Mouse (Mus musculus) liver, postnatal 0 days (tissue): Measurements from ENCODE around the gene Cib1. TPM values are rescaled to one million over a fixed set of nuclear protein-coding genes. Genes with fewer than 3 reads are reported as not detected.
A peak's percentile ranks its signal among the peaks of the same experiment; 100 is the strongest.

Experiments
- ATAC-seq: fragments of 200-750 bp; cut with Nextera tagmentation; 2 replicates; pipeline ENCODE4 v1.8.0; 2017; ENCODE audit warnings: mild to moderate bottlenecking, moderate library complexity
- DNase-seq: peaks from one replicate; pipeline ENCODE4 v3.0.0-alpha.2; 2016
- H3K27ac ChIP-seq: fragments of 300-500 bp; sonication (generic); 2 replicates; pipeline ENCODE4 v1.5.1; 2014; ENCODE audit warnings: antibody characterized with exemption, moderate library complexity, mild to moderate bottlenecking, low read depth
- H3K27me3 ChIP-seq: fragments of 300-500 bp; sonication (generic); 2 replicates; pipeline ENCODE4 v1.6.1; 2014; ENCODE audit warnings: low read length, control low read depth, mixed read lengths; ENCODE audit not compliant: insufficient read depth
- H3K36me3 ChIP-seq: fragments of 300-500 bp; sonication (generic); replicated peaks from 2 replicates; pipeline ENCODE4 v1.6.1; 2014; ENCODE audit warnings: mild to moderate bottlenecking, control low read depth, low read length, moderate library complexity, mixed read lengths; ENCODE audit not compliant: insufficient read depth
- H3K4me1 ChIP-seq: fragments of 300-500 bp; sonication (generic); 2 replicates; pipeline ENCODE4 v1.6.1; 2014; ENCODE audit warnings: antibody characterized with exemption, mild to moderate bottlenecking, control low read depth; ENCODE audit not compliant: insufficient read depth
- H3K4me2 ChIP-seq: fragments of 300-500 bp; sonication (generic); 2 replicates; pipeline ENCODE4 v1.6.1; 2014; ENCODE audit warnings: low read depth, mild to moderate bottlenecking, low read length, moderate library complexity, mixed read lengths
- H3K4me3 ChIP-seq: fragments of 300-500 bp; sonication (generic); 2 replicates; pipeline ENCODE4 v1.5.1; 2014; ENCODE audit warnings: low read depth, low read length
- H3K9ac ChIP-seq: fragments of 300-500 bp; sonication (generic); replicated peaks from 2 replicates; pipeline ENCODE4 v1.6.1; 2014; ENCODE audit warnings: mild to moderate bottlenecking, moderate library complexity
- H3K9me3 ChIP-seq: fragments of 300-500 bp; sonication (generic); 2 replicates; pipeline ENCODE4 v1.6.1; 2016; ENCODE audit warnings: mild to moderate bottlenecking, control low read depth, low read length, mixed read lengths
- CTCF ChIP-seq: sonication (generic); IDR thresholded peaks from 2 replicates; pipeline ENCODE4 v1.5.1; 2016; ENCODE audit warnings: antibody characterized with exemption, low read depth
- EP300 ChIP-seq: IDR thresholded peaks from 2 replicates; pipeline ENCODE4 v1.6.1; 2016; ENCODE audit warnings: antibody characterized with exemption, low read depth, mild to moderate bottlenecking
- WGBS: fragments of 180-500 bp; shearing (Covaris S2); extraction: QIAGEN DNeasy Blood & Tissue Kit; methylation state at CpG from one replicate; pipeline ENCODE4 v1.1.7; 2014; ENCODE audit not compliant: insufficient replicate concordance; 5-methylcytosine and 5-hydroxymethylcytosine counted together
- polyA plus RNA-seq: library from polyadenylated mRNA; unstranded; fragments of >200 nt; fragmentation: Nextera tagmentation; extraction: Ambion mirVana; gene quantifications from 2 replicates; pipeline ENCODE4 v1.2.1, GENCODE M21; 2015

Gene Cib1
- polyA plus RNA-seq, 1 experiment from 2014 or later: 89.2 TPM

GRCm38 (mm10) chr7:80257706-80258105 lies 25.1 kb upstream of the Cib1 start:
- TF ChIP-seq CTCF: no peak
- no peak for TF ChIP-seq EP300
- H3K4me3 ChIP-seq: no peak overlapping the region
- H3K9ac ChIP-seq: no peak overlapping the region
- H3K27me3 ChIP-seq: no peaks in the 10 kb centered on the region
- no peak overlapping the region for H3K27ac ChIP-seq
- H3K4me1 ChIP-seq: peaks cover 18% of the 10 kb centered on the region
- H3K36me3 ChIP-seq: no peaks in the 10 kb centered on the region
- WGBS: 59% methylated on average over 2 of the region's 2 CpGs
- no peaks in the 10 kb centered on the region for H3K9me3 ChIP-seq
- DNase-seq (no peak), ATAC-seq (no peak)
- no peak overlapping the region for H3K4me2 ChIP-seq

GRCm38 (mm10) chr7:80255981-80256380 lies 23.4 kb upstream of the Cib1 start:
- H3K36me3 ChIP-seq: no peaks in the 10 kb centered on the region
- no peak overlapping the region for H3K4me2 ChIP-seq
- no peak for ATAC-seq
- H3K9ac ChIP-seq: no peak overlapping the region
- no peaks in the 10 kb centered on the region for H3K27me3 ChIP-seq
- DNase-seq: no peak
- H3K9me3 ChIP-seq: no peaks in the 10 kb centered on the region
- peaks cover 8% of the 10 kb centered on the region for H3K4me1 ChIP-seq
- H3K4me3 ChIP-seq: no peak overlapping the region
- no peak overlapping the region for H3K27ac ChIP-seq
- WGBS: 68% methylated on average over 2 of the region's 2 CpGs
- TF ChIP-seq EP300 (no peak), CTCF (peak; percentile 54)

GRCm38 (mm10) chr7:80252886-80253285 lies 20.3 kb upstream of the Cib1 start:
- 60% methylated on average over 11 of the region's 11 CpGs for WGBS
- no peaks in the 10 kb centered on the region for H3K4me1 ChIP-seq
- no peak for ATAC-seq
- no peaks in the 10 kb centered on the region for H3K36me3 ChIP-seq
- H3K9ac ChIP-seq: no peak overlapping the region
- DNase-seq: no peak
- no peak overlapping the region for H3K27ac ChIP-seq
- no peak for TF ChIP-seq EP300
- TF ChIP-seq CTCF: no peak
- H3K27me3 ChIP-seq: no peaks in the 10 kb centered on the region
- H3K9me3 ChIP-seq: no peaks in the 10 kb centered on the region
- H3K4me2 ChIP-seq: no peak overlapping the region
- no peak overlapping the region for H3K4me3 ChIP-seq

GRCm38 (mm10) chr7:80252437-80252836 lies 19.8 kb upstream of the Cib1 start:
- Histone ChIP-seq H3K4me2 (no peak overlapping the region), H3K4me1 (no peaks in the 10 kb centered on the region), H3K36me3 (no peaks in the 10 kb centered on the region), H3K27me3 (no peaks in the 10 kb centered on the region), H3K4me3 (no peak overlapping the region), H3K9me3 (no peaks in the 10 kb centered on the region), H3K9ac (no peak overlapping the region), H3K27ac (no peak overlapping the region)
- ATAC-seq (no peak), DNase-seq (no peak)
- TF ChIP-seq EP300 (no peak), CTCF (no peak)
- 83% methylated on average over 7 of the region's 7 CpGs for WGBS

- Histone ChIP-seq H3K27ac (no peak overlapping the region), H3K9ac (peak overlapping the region; percentile 73), H3K9me3 (no peaks in the 10 kb centered on the region), H3K4me2 (peak overlapping the region; percentile 93), H3K36me3 (no peaks in the 10 kb centered on the region), H3K4me3 (peak overlapping the region; percentile 80), H3K4me1 (peaks cover 11% of the 10 kb centered on the region), H3K27me3 (no peaks in the 10 kb centered on the region)
- TF ChIP-seq EP300: no peak
- 27% methylated on average over 7 of the region's 7 CpGs for WGBS
- DNase-seq (no peak), ATAC-seq (no peak)
These were observed 14.2 kb upstream of the Cib1 start for GRCm38 (mm10) chr7:80246859-80247258.

GRCm38 (mm10) chr7:80246148-80246721 lies 13.6 kb upstream of the Cib1 start, which contains the start of gene Ttll13:
Gene Ttll13 (plus strand): TSS chr7:80246376.
- peak; percentile 60; the same call in 1 of the 2 replicates for TF ChIP-seq EP300
- TF ChIP-seq CTCF: peak; percentile 59
- Histone ChIP-seq H3K27ac (peak within 1 kb of the TSS; percentile 78), H3K4me1 (peaks cover 11% of the 10 kb centered on the region), H3K4me3 (peak within 1 kb of the TSS; percentile 80), H3K36me3 (no peaks in the 10 kb centered on the region), H3K27me3 (no peaks in the 10 kb centered on the region), H3K4me2 (peak within 1 kb of the TSS; percentile 93), H3K9ac (peak within 1 kb of the TSS; percentile 73), H3K9me3 (no peaks in the 10 kb centered on the region)
- under 1% methylated on average over 48 of the region's 48 CpGs for WGBS
- ATAC-seq (peak; percentile 99), DNase-seq (peak; percentile 98)
